22 mouse cellular contexts compared by ENCODE assay signal in genomic region chr5:36081021-36081420, GRCm38 (mm10).
"Had no signal": no experiment of that assay in that cellular context is flagged by ENCODE, and none has a peak within 500 bp of the region (broad histone marks: within the 10 kb centered on the region; RNA-seq: fewer than 3 reads in every experiment).

No protein-coding gene starts in this region.

- H3K4me1 ChIP-seq: intestine, embryonic 15.5 days; liver, embryonic 12.5 days; liver, embryonic 15.5 days; stomach, embryonic 15.5 days had no signal

- H3K4me2 ChIP-seq: intestine, embryonic 15.5 days; kidney, embryonic 15.5 days; limb, embryonic 13.5 days; liver, embryonic 12.5 days; liver, embryonic 15.5 days; midbrain, embryonic 11.5 days; neural tube, embryonic 13.5 days; stomach, embryonic 15.5 days had no signal

- DNase-seq: kidney, adult 11 months; kidney, adult 8-10 months; kidney, postnatal 10 days; kidney, postnatal 36 days; layer of hippocampus, postnatal 36 days; liver; lung, postnatal 10 days; right cerebral cortex, postnatal 25 days; spleen, adult 18-20 months; thymus, postnatal 25 days had no signal

- H3K27me3 ChIP-seq: intestine, embryonic 15.5 days; limb, embryonic 13.5 days; liver, embryonic 12.5 days; liver, embryonic 15.5 days; stomach, embryonic 15.5 days had no signal

- H3K9ac ChIP-seq: intestine, embryonic 15.5 days; kidney, embryonic 15.5 days; limb, embryonic 13.5 days; liver, embryonic 12.5 days; liver, embryonic 15.5 days; neural tube, embryonic 13.5 days; stomach, embryonic 15.5 days had no signal

- ATAC-seq: intestine, embryonic 15.5 days; liver, embryonic 12.5 days had no signal

- H3K27ac ChIP-seq: intestine, embryonic 15.5 days; kidney, embryonic 15.5 days; left cerebral cortex, adult 2 months; limb, embryonic 10.5 days; limb, embryonic 13.5 days; liver, embryonic 12.5 days; liver, embryonic 15.5 days; neural tube, embryonic 13.5 days; stomach, embryonic 15.5 days had no signal

- H3K9me3 ChIP-seq: intestine, embryonic 15.5 days; kidney, embryonic 15.5 days; limb, embryonic 10.5 days; limb, embryonic 13.5 days; liver, embryonic 12.5 days; liver, embryonic 15.5 days; neural tube, embryonic 13.5 days; stomach, embryonic 15.5 days had no signal

- H3K36me3 ChIP-seq: intestine, embryonic 15.5 days; kidney, embryonic 15.5 days; limb, embryonic 10.5 days; limb, embryonic 13.5 days; liver, embryonic 12.5 days; liver, embryonic 15.5 days; neural tube, embryonic 13.5 days; stomach, embryonic 15.5 days had no signal

- H3K4me3 ChIP-seq: intestine, embryonic 15.5 days; kidney, embryonic 15.5 days; left cerebral cortex, adult 2 months; limb, embryonic 10.5 days; limb, embryonic 13.5 days; liver, embryonic 12.5 days; liver, embryonic 15.5 days; megakaryocyte, embryonic 14.5 days; myocyte; neural tube, embryonic 13.5 days; stomach, embryonic 15.5 days had no signal
